Mouse (Mus musculus): Measurements from ENCODE around the gene Olfr317.

GRCm38 (mm10) chr11:58752434-58752833 is 13.4 kb upstream of the Olfr317 start, which contains the start of gene Olfr316:
- TF ChIP-seq POLR2A (IDR thresholded peaks at IDR 0.05; ENCODE audit: insufficient read depth, low read depth, low read length) (no peak), CTCF (IDR thresholded peaks at IDR 0.05; ENCODE audit: insufficient read depth, low read depth, low read length) (no peak)
